Mouse (Mus musculus) MEL (cell line): ENCODE results near the gene Alx1. TPM values are rescaled to one million over a fixed set of nuclear protein-coding genes. Genes with fewer than 3 reads are reported as not detected.

ENCODE experiments used
- DNase-seq: peaks from one replicate; pipeline ENCODE4 v3.0.0; 2011; ENCODE audit warnings: low read depth, low spot score
- H3K27ac ChIP-seq: 2 replicates; pipeline ENCODE4 v1.5.1; 2012; ENCODE audit warnings: low read depth, mild to moderate bottlenecking, control low read depth, low read length, moderate library complexity; ENCODE audit not compliant: control insufficient read depth
- H3K27me3 ChIP-seq, 2 experiments: fragments of 150-350 bp in 1 of 2; sonication (generic) in 1 of 2; 2 replicates each; pipeline ENCODE4 v1.6.1; 2012; ENCODE audit warnings: low read length in 2 of 2, mild to moderate bottlenecking in 2 of 2, improper control_type of control experiment in 1 of 2, moderate library complexity in 1 of 2; ENCODE audit not compliant: insufficient read depth in 2 of 2, control insufficient read depth in 1 of 2
- H3K36me3 ChIP-seq, 2 experiments: 2 replicates each; pipeline ENCODE4 v1.6.1; 2012 to 2014; ENCODE audit warnings: low read length in 2 of 2, improper control_type of control experiment in 1 of 2, inconsistent platforms in 1 of 2, mild to moderate bottlenecking in 1 of 2; ENCODE audit not compliant: insufficient read depth in 2 of 2, control insufficient read depth in 1 of 2
- H3K4me1 ChIP-seq, 2 experiments: fragments of 150-350 bp in 1 of 2; sonication (generic) in 1 of 2; 2 replicates each; pipeline ENCODE4 v1.6.1; 2012; ENCODE audit warnings: low read length in 2 of 2, improper control_type of control experiment in 1 of 2, mild to moderate bottlenecking in 1 of 2; ENCODE audit not compliant: insufficient read depth in 2 of 2, control insufficient read depth in 1 of 2
- H3K4me3 ChIP-seq, 2 experiments: fragments of 150-350 bp in 1 of 2; sonication (generic) in 1 of 2; 2 replicates each; pipeline ENCODE4 v1.5.1; 2012; ENCODE audit warnings: low read depth in 2 of 2, low read length in 2 of 2, mild to moderate bottlenecking in 2 of 2, moderate library complexity in 2 of 2, control low read depth in 1 of 2, improper control_type of control experiment in 1 of 2; ENCODE audit not compliant: control insufficient read depth in 1 of 2, insufficient read depth in 1 of 2
- H3K79me2 ChIP-seq: 2 replicates; pipeline ENCODE4 v1.6.1; 2012; ENCODE audit warnings: mild to moderate bottlenecking, low read length, moderate library complexity; ENCODE audit not compliant: control insufficient read depth, poor library complexity, insufficient read depth
- H3K9ac ChIP-seq: 2 replicates; pipeline ENCODE4 v1.6.1; 2012; ENCODE audit warnings: low read depth, mild to moderate bottlenecking, control low read depth, low read length, moderate library complexity; ENCODE audit not compliant: control insufficient read depth, poor library complexity, severe bottlenecking
- H3K9me3 ChIP-seq: fragments of 150-350 bp; sonication (generic); replicated peaks from 2 replicates; pipeline ENCODE4 v1.6.1; 2012; ENCODE audit warnings: mild to moderate bottlenecking, low read length, improper control_type of control experiment, moderate library complexity; ENCODE audit not compliant: insufficient read depth
- CHD1 ChIP-seq: IDR thresholded peaks from 2 replicates; pipeline ENCODE4 v1.6.1; 2012; ENCODE audit warnings: low read depth, mild to moderate bottlenecking, inconsistent platforms, low read length, improper control_type of control experiment
- E2F4 ChIP-seq: IDR thresholded peaks from 2 replicates; pipeline ENCODE4 v1.6.1; 2011; ENCODE audit warnings: low read depth, low read length, improper control_type of control experiment, borderline replicate concordance
- GATA1 ChIP-seq: IDR thresholded peaks from 2 replicates; pipeline ENCODE4 v1.6.1; 2011; ENCODE audit warnings: low read depth, low read length, improper control_type of control experiment
- KAT2A ChIP-seq: conservative IDR thresholded peaks from 2 replicates; pipeline ENCODE4 v1.6.1; 2012; ENCODE audit warnings: low read depth, low read length, improper control_type of control experiment, inconsistent platforms
- MAX ChIP-seq: IDR thresholded peaks from 2 replicates; pipeline ENCODE4 v1.6.1; 2011; ENCODE audit warnings: low read length, improper control_type of control experiment
- MAZ ChIP-seq: IDR thresholded peaks from 2 replicates; pipeline ENCODE4 v1.6.1; 2012; ENCODE audit warnings: low read depth, mild to moderate bottlenecking, inconsistent platforms, low read length, improper control_type of control experiment
- MEF2A ChIP-seq: IDR thresholded peaks from 2 replicates; pipeline ENCODE4 v1.6.1; 2014; ENCODE audit warnings: low read depth, mild to moderate bottlenecking, inconsistent platforms, low read length, improper control_type of control experiment; ENCODE audit not compliant: poor library complexity, insufficient replicate concordance, severe bottlenecking; ENCODE audit errors: extremely low read depth
- MXI1 ChIP-seq: IDR thresholded peaks from 2 replicates; pipeline ENCODE4 v1.6.1; 2011; ENCODE audit warnings: mild to moderate bottlenecking, low read depth, low read length, improper control_type of control experiment
- MYB ChIP-seq: IDR thresholded peaks from 2 replicates; pipeline ENCODE4 v1.6.1; 2011; ENCODE audit warnings: mild to moderate bottlenecking, low read depth, low read length, improper control_type of control experiment
- MYC ChIP-seq: IDR thresholded peaks from 2 replicates; pipeline ENCODE4 v1.6.1; 2011; ENCODE audit warnings: low read depth, mild to moderate bottlenecking, low read length, improper control_type of control experiment, moderate library complexity
- NELFE ChIP-seq: IDR thresholded peaks from 2 replicates; pipeline ENCODE4 v1.6.1; 2011; ENCODE audit warnings: low read depth, low read length, improper control_type of control experiment
- NRF1 ChIP-seq: IDR thresholded peaks from 2 replicates; pipeline ENCODE4 v1.6.1; 2014; ENCODE audit warnings: low read depth, mild to moderate bottlenecking, inconsistent platforms, low read length, improper control_type of control experiment, moderate library complexity; ENCODE audit not compliant: poor library complexity, insufficient read depth, severe bottlenecking
- SIN3A ChIP-seq: IDR thresholded peaks from 2 replicates; pipeline ENCODE4 v1.6.1; 2012; ENCODE audit warnings: low read length, improper control_type of control experiment, inconsistent platforms
- SMC3 ChIP-seq: IDR thresholded peaks from 2 replicates; pipeline ENCODE4 v1.6.1; 2011; ENCODE audit warnings: low read depth, low read length, improper control_type of control experiment
- TAL1 ChIP-seq: IDR thresholded peaks from 2 replicates; pipeline ENCODE4 v1.6.1; 2012; ENCODE audit warnings: mild to moderate bottlenecking, inconsistent platforms, low read length, moderate library complexity, mixed read lengths
- TBP ChIP-seq: IDR thresholded peaks from 2 replicates; pipeline ENCODE4 v1.8.0; 2011; ENCODE audit warnings: low read depth, low read length, improper control_type of control experiment
- UBTF ChIP-seq: IDR thresholded peaks from 2 replicates; pipeline ENCODE4 v1.6.1; 2012; ENCODE audit warnings: low read depth, mild to moderate bottlenecking, inconsistent platforms, low read length, improper control_type of control experiment, moderate library complexity, borderline replicate concordance; ENCODE audit not compliant: insufficient read depth
- USF1 ChIP-seq: IDR thresholded peaks from 2 replicates; pipeline ENCODE4 v1.6.1; 2014; ENCODE audit warnings: low read depth, mild to moderate bottlenecking, inconsistent platforms, low read length, improper control_type of control experiment, moderate library complexity
- USF2 ChIP-seq, 2 experiments: IDR thresholded peaks; 2 replicates each; pipeline ENCODE4 v1.6.1; 2011 to 2012; ENCODE audit warnings: improper control_type of control experiment in 2 of 2, low read length in 2 of 2, borderline replicate concordance in 1 of 2, inconsistent platforms in 1 of 2, low read depth in 1 of 2, mild to moderate bottlenecking in 1 of 2; ENCODE audit not compliant: insufficient read depth in 1 of 2
- ZKSCAN1 ChIP-seq: IDR thresholded peaks from 2 replicates; pipeline ENCODE4 v1.6.1; 2012; ENCODE audit warnings: low read depth, mild to moderate bottlenecking, inconsistent platforms, low read length, improper control_type of control experiment, moderate library complexity
- ZNF384 ChIP-seq: IDR thresholded peaks from 2 replicates; pipeline ENCODE4 v1.6.1; 2012; ENCODE audit warnings: low read depth, mild to moderate bottlenecking, inconsistent platforms, low read length, improper control_type of control experiment
- polyA plus RNA-seq, 2 experiments: library from polyadenylated mRNA; stranded (reverse) in 1 of 2; unstranded in 1 of 2; fragments of >175 nt in 1 of 2; fragments of >200 nt in 1 of 2; gene quantifications; 2 replicates each; pipeline versions ENCODE4 v1.2.1 to v1.2.4; 2012; ENCODE audit warnings: low replicate concordance in 2 of 2, low read depth in 1 of 2; ENCODE audit not compliant: insufficient read length in 2 of 2, insufficient read depth in 1 of 2, missing spikeins in 1 of 2
- total RNA-seq: library from RNA; depleted of rRNA; stranded (reverse); fragments of 300-350 nt; gene quantifications from 2 replicates; pipeline ENCODE4 v1.2.3, GENCODE M21; 2012

Gene Alx1
- total and polyA plus RNA-seq, 3 experiments, result not detected

- no peak for TF ChIP-seq GATA1
- TF ChIP-seq MXI1, result no peak
- TF ChIP-seq SIN3A, result no peak
- TF ChIP-seq MAX, result no peak
- no peak for TF ChIP-seq NRF1
- no peak for TF ChIP-seq MYC
- no peak for TF ChIP-seq USF1
- TF ChIP-seq ZNF384, result no peak
- TF ChIP-seq TBP, result no peak
- TF ChIP-seq KAT2A, result no peak
- no peak for TF ChIP-seq E2F4
- no peak for TF ChIP-seq MAZ
- TF ChIP-seq NELFE, result no peak
- TF ChIP-seq CHD1, result no peak
- TF ChIP-seq USF2 (IDR thresholded peaks at IDR 0.05; ENCODE audit: borderline replicate concordance in 1 of 2, insufficient read depth in 1 of 2, low read depth in 1 of 2, low read length in 2 of 2), result no peak
- H3K9ac ChIP-seq, result no peak overlapping the region
- no peak overlapping the region for H3K27ac ChIP-seq
- H3K4me1 ChIP-seq, result no peaks in the 10 kb centered on the region
- H3K27me3 ChIP-seq, result no peaks in the 10 kb centered on the region
- no peak overlapping the region for H3K4me3 ChIP-seq
- no peaks in the 10 kb centered on the region for H3K9me3 ChIP-seq
- no peaks in the 10 kb centered on the region for H3K36me3 ChIP-seq
- no peak for DNase-seq
- no peaks in the 10 kb centered on the region for H3K79me2 ChIP-seq
Measured at GRCm38 (mm10) chr10:103030931-103031330, 916 bp upstream of the Alx1 start.

GRCm38 (mm10) chr10:103029132-103029729 is 784 bp downstream of the Alx1 start:
- Histone ChIP-seq H3K27ac (no peak overlapping the region), H3K4me1 (no peaks in the 10 kb centered on the region), H3K4me3 (no peak overlapping the region), H3K79me2 (no peaks in the 10 kb centered on the region), H3K27me3 (no peaks in the 10 kb centered on the region), H3K9ac (no peak overlapping the region), H3K9me3 (no peaks in the 10 kb centered on the region), H3K36me3 (no peaks in the 10 kb centered on the region)
- no peak for DNase-seq
- TF ChIP-seq MAZ (no peak), UBTF (no peak), ZKSCAN1 (no peak), MEF2A (no peak), GATA1 (no peak), SMC3 (no peak), TAL1 (no peak), ZNF384 (no peak), MYB (no peak), NELFE (no peak), TBP (no peak)
